Mouse (Mus musculus): ENCODE measurements at regions not wholly inside any gene's neighbourhood (a gene's known extent, or its start where the extent isn't known, plus 50 kb on each side); places are given as distances from the start of the nearest gene placed in this dataset.

GRCm38 (mm10) chr3:51160625-51161024 lies 63.6 kb upstream of the Noct start:
- TF ChIP-seq TAL1 (IDR thresholded peaks at IDR 0.05; ENCODE audit: low read length) (no peak), GATA1 (IDR thresholded peaks at IDR 0.05; ENCODE audit: low read length) (no peak)
- Histone ChIP-seq H3K4me1 (ENCODE audit: control insufficient read depth) (peaks cover 43% of the 10 kb centered on the region), H3K4me3 (replicated peaks) (no peak overlapping the region), H3K27me3 (ENCODE audit: control insufficient read depth) (no peaks in the 10 kb centered on the region), H3K36me3 (ENCODE audit: control insufficient read depth) (no peaks in the 10 kb centered on the region), H3K9me3 (ENCODE audit: control insufficient read depth, low read length) (no peaks in the 10 kb centered on the region)

GRCm38 (mm10) chr3:51169150-51169925 lies 54.9 kb upstream of the Noct start:
- TF ChIP-seq GATA1 (IDR thresholded peaks at IDR 0.05; ENCODE audit: low read length) (no peak), TAL1 (IDR thresholded peaks at IDR 0.05; ENCODE audit: low read length) (no peak)
- peaks cover 4% of the 10 kb centered on the region for H3K4me1 ChIP-seq (ENCODE audit: control insufficient read depth)
- no peaks in the 10 kb centered on the region for H3K27me3 ChIP-seq (ENCODE audit: control insufficient read depth)
- H3K9me3 ChIP-seq (ENCODE audit: control insufficient read depth, low read length) = no peaks in the 10 kb centered on the region
- H3K36me3 ChIP-seq (ENCODE audit: control insufficient read depth) = no peaks in the 10 kb centered on the region
- no peak overlapping the region for H3K4me3 ChIP-seq (replicated peaks)

GRCm38 (mm10) chr3:51170225-51170852 lies 53.9 kb upstream of the Noct start:
- Histone ChIP-seq H3K27me3 (ENCODE audit: control insufficient read depth) (no peaks in the 10 kb centered on the region), H3K4me3 (replicated peaks) (no peak overlapping the region), H3K36me3 (ENCODE audit: control insufficient read depth) (no peaks in the 10 kb centered on the region), H3K9me3 (ENCODE audit: control insufficient read depth, low read length) (no peaks in the 10 kb centered on the region), H3K4me1 (ENCODE audit: control insufficient read depth) (peaks cover 4% of the 10 kb centered on the region)
- TF ChIP-seq GATA1 (IDR thresholded peaks at IDR 0.05; ENCODE audit: low read length) (no peak), TAL1 (IDR thresholded peaks at IDR 0.05; ENCODE audit: low read length) (no peak)

All from erythroblast, embryonic 14.5 days (primary cell).